Mouse (Mus musculus) megakaryocyte-erythroid progenitor cell, adult 5 weeks (primary cell): ENCODE data around the gene Plpp1. TPM values are rescaled to one million over a fixed set of nuclear protein-coding genes. Genes with fewer than 3 reads are reported as not detected.

ENCODE experiments used
- polyA plus RNA-seq: library from polyadenylated mRNA; stranded (reverse); fragments of >175 nt; gene quantifications from 2 replicates; pipeline ENCODE4 v1.2.3, GENCODE M21; 2012

Gene Plpp1
- polyA plus RNA-seq: 2.0 and 2.4 TPM in 2 replicates

GRCm38 (mm10) chr13:112800597-112801380 lies at the start of gene Plpp1:
TSS of gene Plpp1 (plus strand) at chr13:112800792.

Other genes starting within 250 kb of the Plpp1 start
- 0.43 and 0.49 TPM in 2 replicates for gene Il31ra, start 206.4 kb upstream of the Plpp1 start, polyA plus RNA-seq
- gene Ddx4, start 148.3 kb upstream of the Plpp1 start, polyA plus RNA-seq: 0.03 and 0.06 TPM in 2 replicates
- gene Slc38a9, start 140.0 kb upstream of the Plpp1 start, polyA plus RNA-seq: 2.0 and 2.7 TPM in 2 replicates
- 3.0 and 3.6 TPM in 2 replicates for gene Mtrex, start 126.6 kb downstream of the Plpp1 start, polyA plus RNA-seq
- 6.2 and 6.3 TPM in 2 replicates for gene Dhx29, start 126.7 kb downstream of the Plpp1 start, polyA plus RNA-seq
- 8.7 and 10.1 TPM in 2 replicates for gene Ccno, start 187.0 kb downstream of the Plpp1 start, polyA plus RNA-seq
- not detected in 2 replicates for gene Mcidas, start 193.1 kb downstream of the Plpp1 start, polyA plus RNA-seq
- gene Cdc20b, start 234.3 kb downstream of the Plpp1 start, polyA plus RNA-seq: not detected in 2 replicates
- gene Gpx8, start 245.6 kb downstream of the Plpp1 start, polyA plus RNA-seq: 0.27 TPM in 1 of 2 replicates, not detected in the other